Mouse (Mus musculus) intestine, postnatal 0 days (tissue): ENCODE measurements at regions not wholly inside any gene's neighbourhood (a gene's known extent, or its start where the extent isn't known, plus 50 kb on each side); places are given as distances from the start of the nearest gene placed in this dataset.
"Not testable (repeated sequence)": the region's sequence is repeated elsewhere in the genome, so short reads cannot be mapped to it uniquely, and the experiment has no call there.

Source experiments
- ATAC-seq: fragments of 200-750 bp; cut with Nextera tagmentation; 2 replicates; pipeline ENCODE4 v1.8.0; 2017; ENCODE audit warnings: mild to moderate bottlenecking, moderate TSS enrichment, moderate library complexity
- H3K27ac ChIP-seq: fragments of 300-500 bp; sonication (generic); 2 replicates; pipeline ENCODE4 v1.5.1; 2014; ENCODE audit warnings: mild to moderate bottlenecking, low read depth, low read length, moderate library complexity
- H3K27me3 ChIP-seq: fragments of 300-500 bp; sonication (generic); replicated peaks from 2 replicates; pipeline ENCODE4 v1.6.1; 2014; ENCODE audit warnings: low read length, mixed read lengths; ENCODE audit not compliant: control insufficient read depth, insufficient read depth
- H3K36me3 ChIP-seq: fragments of 300-500 bp; sonication (generic); 2 replicates; pipeline ENCODE4 v1.6.1; 2014; ENCODE audit warnings: mild to moderate bottlenecking, moderate library complexity; ENCODE audit not compliant: control insufficient read depth, insufficient read depth
- H3K4me1 ChIP-seq: fragments of 300-500 bp; sonication (generic); replicated peaks from 2 replicates; pipeline ENCODE4 v1.6.1; 2014; ENCODE audit warnings: antibody characterized with exemption, low read length, mixed read lengths; ENCODE audit not compliant: control insufficient read depth, insufficient read depth
- H3K4me2 ChIP-seq: fragments of 300-500 bp; sonication (generic); replicated peaks from 2 replicates; pipeline ENCODE4 v1.6.1; 2014; ENCODE audit warnings: low read depth, mild to moderate bottlenecking, moderate library complexity
- H3K4me3 ChIP-seq: fragments of 300-500 bp; sonication (generic); 2 replicates; pipeline ENCODE4 v1.5.1; 2014; ENCODE audit warnings: low read depth, low read length
- H3K9ac ChIP-seq: fragments of 300-500 bp; sonication (generic); 2 replicates; pipeline ENCODE4 v1.6.1; 2014; ENCODE audit warnings: mild to moderate bottlenecking, low read depth, low read length
- H3K9me3 ChIP-seq: fragments of 300-500 bp; sonication (generic); 2 replicates; pipeline ENCODE4 v1.6.1; 2016; ENCODE audit warnings: mixed run types; ENCODE audit not compliant: control insufficient read depth
- CTCF ChIP-seq: sonication (generic); IDR thresholded peaks from 2 replicates; pipeline ENCODE4 v1.5.1; 2016; ENCODE audit warnings: low read depth, mild to moderate bottlenecking, control low read depth, antibody characterized with exemption, moderate library complexity
- WGBS: fragments of 180-500 bp; shearing (Covaris S2); extraction: QIAGEN DNeasy Blood & Tissue Kit; methylation state at CpG from one replicate; pipeline ENCODE4 v1.1.7; 2014; 5-methylcytosine and 5-hydroxymethylcytosine counted together

GRCm38 (mm10) chr13:102022757-102023156 is 254.7 kb upstream of the Pik3r1 start:
- WGBS, result 85% methylated on average over 4 of the region's 4 CpGs
- no peak for TF ChIP-seq CTCF
- H3K27ac ChIP-seq, result no peak overlapping the region
- no peak for ATAC-seq
- no peak overlapping the region for H3K4me2 ChIP-seq
- H3K9me3 ChIP-seq, result no peaks in the 10 kb centered on the region
- H3K36me3 ChIP-seq, result no peaks in the 10 kb centered on the region
- no peak overlapping the region for H3K4me3 ChIP-seq
- H3K9ac ChIP-seq, result no peak overlapping the region
- H3K4me1 ChIP-seq, result peaks cover 7% of the 10 kb centered on the region
- H3K27me3 ChIP-seq, result no peaks in the 10 kb centered on the region

GRCm38 (mm10) chr13:102023624-102024023 is 255.6 kb upstream of the Pik3r1 start:
- ATAC-seq, result peak; percentile 92
- H3K4me2 ChIP-seq, result 0 out of 2 replicates have a peak overlapping the region, but pooled peaks have one; percentile 13
- H3K27me3 ChIP-seq, result no peaks in the 10 kb centered on the region
- no peak for TF ChIP-seq CTCF
- no peak overlapping the region for H3K27ac ChIP-seq
- H3K9me3 ChIP-seq, result no peaks in the 10 kb centered on the region
- H3K4me3 ChIP-seq, result no peak overlapping the region
- WGBS, result 87% methylated on average over 1 of the region's 1 CpGs
- H3K36me3 ChIP-seq, result no peaks in the 10 kb centered on the region
- H3K4me1 ChIP-seq, result peaks cover 7% of the 10 kb centered on the region
- no peak overlapping the region for H3K9ac ChIP-seq

- peaks cover 7% of the 10 kb centered on the region for H3K4me1 ChIP-seq
- H3K27me3 ChIP-seq, result no peaks in the 10 kb centered on the region
- no peaks in the 10 kb centered on the region for H3K36me3 ChIP-seq
- no peak overlapping the region for H3K4me3 ChIP-seq
- H3K27ac ChIP-seq, result no peak overlapping the region
- H3K9me3 ChIP-seq, result no peaks in the 10 kb centered on the region
- no peak overlapping the region for H3K4me2 ChIP-seq
- H3K9ac ChIP-seq, result no peak overlapping the region
- WGBS, result 86% methylated on average over 3 of the region's 3 CpGs
- TF ChIP-seq CTCF, result no peak
- ATAC-seq, result no peak
These were observed 257.1 kb upstream of the Pik3r1 start for GRCm38 (mm10) chr13:102025138-102025537.

GRCm38 (mm10) chr13:102025547-102025946 is 257.5 kb upstream of the Pik3r1 start:
- not testable (repeated sequence) for H3K27me3 ChIP-seq, H3K4me3 ChIP-seq, H3K9ac ChIP-seq, ATAC-seq, H3K27ac ChIP-seq, H3K4me2 ChIP-seq, H3K36me3 ChIP-seq, H3K4me1 ChIP-seq, H3K9me3 ChIP-seq
- 85% methylated on average over 2 of the region's 2 CpGs for WGBS

- WGBS, result 86% methylated on average over 4 of the region's 4 CpGs
- ATAC-seq, result no peak
- peaks cover 4% of the 10 kb centered on the region; the same call in 1 of the 2 replicates for H3K4me1 ChIP-seq
These were observed 263.4 kb upstream of the Pik3r1 start for GRCm38 (mm10) chr13:102031416-102031815.

GRCm38 (mm10) chr13:102034484-102034883 is 266.5 kb upstream of the Pik3r1 start:
- no peak for TF ChIP-seq CTCF
- WGBS, result 35% methylated on average over 4 of the region's 4 CpGs
- no peaks in the 10 kb centered on the region for H3K9me3 ChIP-seq
- no peak for ATAC-seq
- H3K4me3 ChIP-seq, result no peak overlapping the region
- no peak overlapping the region for H3K27ac ChIP-seq
- no peak overlapping the region for H3K4me2 ChIP-seq
- no peaks in the 10 kb centered on the region for H3K36me3 ChIP-seq
- H3K27me3 ChIP-seq, result no peaks in the 10 kb centered on the region
- peaks cover 6% of the 10 kb centered on the region; the same call in 1 of the 2 replicates for H3K4me1 ChIP-seq
- no peak overlapping the region for H3K9ac ChIP-seq

More at GRCm38 (mm10) chr13:102031416-102031815, 263.4 kb upstream of the Pik3r1 start:
- H3K27me3 ChIP-seq, result no peaks in the 10 kb centered on the region
- H3K4me3 ChIP-seq, result no peak overlapping the region
- H3K4me2 ChIP-seq, result no peak overlapping the region
- TF ChIP-seq CTCF, result no peak
- no peak overlapping the region for H3K9ac ChIP-seq
- no peak overlapping the region for H3K27ac ChIP-seq
- H3K36me3 ChIP-seq, result no peaks in the 10 kb centered on the region
- H3K9me3 ChIP-seq, result no peaks in the 10 kb centered on the region

- H3K27me3 ChIP-seq, result no peaks in the 10 kb centered on the region
- TF ChIP-seq CTCF, result no peak
- H3K9me3 ChIP-seq, result no peaks in the 10 kb centered on the region
- 71% methylated on average over 5 of the region's 5 CpGs for WGBS
- no peaks in the 10 kb centered on the region for H3K36me3 ChIP-seq
- no peak overlapping the region for H3K4me3 ChIP-seq
- H3K4me1 ChIP-seq, result peaks cover 6% of the 10 kb centered on the region; the same call in 1 of the 2 replicates
- H3K27ac ChIP-seq, result no peak overlapping the region
- H3K9ac ChIP-seq, result no peak overlapping the region
- no peak for ATAC-seq
- H3K4me2 ChIP-seq, result no peak overlapping the region
These were observed 268.0 kb upstream of the Pik3r1 start for GRCm38 (mm10) chr13:102036001-102036400.
